Mouse (Mus musculus) liver, postnatal 0 days (tissue): ENCODE data around the gene Gopc.

Source experiments
- CTCF ChIP-seq: sonication (generic); IDR thresholded peaks from 2 replicates; pipeline ENCODE4 v1.5.1; 2016; ENCODE audit warnings: antibody characterized with exemption, low read depth
- EP300 ChIP-seq: IDR thresholded peaks from 2 replicates; pipeline ENCODE4 v1.6.1; 2016; ENCODE audit warnings: antibody characterized with exemption, low read depth, mild to moderate bottlenecking

- no peak for TF ChIP-seq CTCF
- TF ChIP-seq EP300: no peak
These were observed 21.6 kb downstream of the Gopc start for GRCm38 (mm10) chr10:52360241-52360735.
